Mouse (Mus musculus) small intestine, adult 2 months (tissue): ENCODE data around the gene Dok7.

ENCODE experiments used
- CTCF ChIP-seq: fragments of 200-500 bp; IDR thresholded peaks from 2 replicates; pipeline ENCODE4 v1.5.1; 2012; ENCODE audit warnings: low read depth, mild to moderate bottlenecking, control low read depth, inconsistent platforms, low read length, moderate library complexity, mixed read lengths; ENCODE audit not compliant: insufficient replicate concordance, insufficient read length; ENCODE audit errors: extremely low read depth
- POLR2A ChIP-seq: fragments of 200-500 bp; IDR thresholded peaks from 2 replicates; pipeline ENCODE4 v1.6.1; 2012; ENCODE audit warnings: low read depth, mild to moderate bottlenecking, control low read depth, inconsistent platforms, low read length, moderate library complexity

- TF ChIP-seq POLR2A = no peak
- TF ChIP-seq CTCF = peak; percentile 72; the same call in 1 of the 2 replicates
Observed at GRCm38 (mm10) chr5:35024975-35025374, 31.6 kb upstream of the Dok7 start.
